Mouse (Mus musculus): ENCODE results near the gene Akirin2.
"Not testable (repeated sequence)": the region's sequence is repeated elsewhere in the genome, so short reads cannot be mapped to it uniquely, and the experiment has no call there.

The Akirin2 gene

DNA sequence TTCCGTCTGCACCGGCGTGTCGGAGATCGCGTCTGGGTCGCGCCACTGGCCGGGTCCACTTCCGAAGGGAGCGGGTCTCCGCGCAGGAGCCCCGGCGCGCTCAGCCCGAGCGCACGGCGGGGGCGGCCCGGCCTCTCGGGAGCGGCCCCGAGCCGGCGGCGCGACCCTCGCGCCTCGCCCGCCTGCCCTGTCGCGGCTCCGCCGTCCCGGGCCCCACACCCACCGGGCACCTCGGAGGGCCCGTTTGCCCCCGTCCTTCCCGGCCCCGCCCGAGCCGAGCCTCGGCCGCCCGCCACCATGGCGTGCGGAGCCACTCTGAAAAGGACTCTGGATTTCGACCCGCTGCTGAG, at the start of gene Akirin2:
Gene Akirin2, plus strand, starts transcription at position 190 of the 350 bp plus-strand sequence.
- DNase-seq (ENCODE audit: low read depth, low spot score), result no peak

- DNase-seq (ENCODE audit: low read depth, low spot score), result no peak
Measured at GRCm38 (mm10) chr4:34510305-34510704, 40.4 kb upstream of the Akirin2 start.

- DNase-seq (ENCODE audit: low read depth, low spot score), result no peak
Measured at GRCm38 (mm10) chr4:34522846-34523245, 27.9 kb upstream of the Akirin2 start.

DNA sequence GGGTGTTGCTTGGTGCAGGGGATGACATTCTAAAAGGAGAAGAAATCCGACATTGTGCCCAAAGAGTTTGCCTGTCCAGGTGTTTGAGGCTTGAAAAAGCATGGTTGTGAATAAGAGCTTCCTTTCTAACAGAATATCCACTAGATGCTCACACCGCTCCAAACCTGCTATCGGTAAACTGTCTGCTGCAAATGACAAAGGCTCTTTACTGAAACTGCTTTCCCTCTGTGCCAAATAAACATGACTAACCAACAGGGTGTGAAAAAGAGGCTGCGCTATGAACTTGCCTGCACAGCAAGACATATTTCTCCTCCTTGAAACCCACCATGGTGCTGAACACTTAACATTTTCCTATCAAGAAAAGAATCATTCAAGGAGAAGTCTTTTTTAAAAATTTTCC, 27.2 kb upstream of the Akirin2 start:
- DNase-seq (ENCODE audit: low read depth, low spot score), result no peak

DNA sequence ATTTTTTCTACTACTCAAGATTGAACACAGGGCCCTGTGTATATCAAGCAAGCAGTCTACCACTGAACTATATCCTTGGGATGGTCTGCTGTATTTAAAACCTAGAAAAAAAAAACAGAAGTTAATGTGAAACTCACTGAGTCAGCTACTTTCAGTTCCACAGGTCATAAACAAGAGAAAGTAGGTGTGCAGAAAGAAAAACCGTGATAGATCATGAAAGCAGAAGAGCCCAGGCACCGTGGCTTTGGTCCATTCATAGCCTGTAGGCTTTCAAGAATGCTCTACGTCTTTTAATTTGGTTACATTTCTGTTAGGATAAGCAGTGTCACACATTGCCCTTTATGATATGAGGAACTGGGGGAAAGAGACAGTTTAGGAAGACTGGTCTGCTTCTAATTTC, 24.0 kb upstream of the Akirin2 start:
- DNase-seq (ENCODE audit: low read depth, low spot score), result no peak

GRCm38 (mm10) chr4:34528430-34529100, 22.2 kb upstream of the Akirin2 start:
- DNase-seq (ENCODE audit: low read depth, low spot score), result no peak

DNA sequence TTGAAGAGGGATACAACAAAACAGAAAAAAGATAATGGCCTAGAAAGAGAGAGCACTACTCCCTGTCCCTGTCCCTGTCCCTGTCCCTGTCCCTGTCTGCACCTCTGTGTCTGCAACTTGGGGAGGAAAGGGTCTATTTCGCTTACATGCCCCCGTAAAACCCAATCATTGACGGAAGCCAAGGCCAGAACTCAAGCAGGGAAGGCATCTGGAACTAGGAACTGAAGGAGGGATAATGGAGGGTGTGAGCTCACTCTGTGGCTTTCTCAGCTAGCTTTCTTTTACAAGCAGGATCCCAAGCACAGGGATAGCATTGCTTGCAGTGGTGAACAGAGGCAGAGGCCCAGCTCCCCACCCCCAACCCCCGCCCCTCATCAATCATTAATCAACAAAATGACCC, 21.4 kb upstream of the Akirin2 start:
- DNase-seq (ENCODE audit: low read depth, low spot score), result no peak

- DNase-seq (ENCODE audit: low read depth, low spot score), result no peak
Measured at GRCm38 (mm10) chr4:34529941-34530340, 20.8 kb upstream of the Akirin2 start.

DNA sequence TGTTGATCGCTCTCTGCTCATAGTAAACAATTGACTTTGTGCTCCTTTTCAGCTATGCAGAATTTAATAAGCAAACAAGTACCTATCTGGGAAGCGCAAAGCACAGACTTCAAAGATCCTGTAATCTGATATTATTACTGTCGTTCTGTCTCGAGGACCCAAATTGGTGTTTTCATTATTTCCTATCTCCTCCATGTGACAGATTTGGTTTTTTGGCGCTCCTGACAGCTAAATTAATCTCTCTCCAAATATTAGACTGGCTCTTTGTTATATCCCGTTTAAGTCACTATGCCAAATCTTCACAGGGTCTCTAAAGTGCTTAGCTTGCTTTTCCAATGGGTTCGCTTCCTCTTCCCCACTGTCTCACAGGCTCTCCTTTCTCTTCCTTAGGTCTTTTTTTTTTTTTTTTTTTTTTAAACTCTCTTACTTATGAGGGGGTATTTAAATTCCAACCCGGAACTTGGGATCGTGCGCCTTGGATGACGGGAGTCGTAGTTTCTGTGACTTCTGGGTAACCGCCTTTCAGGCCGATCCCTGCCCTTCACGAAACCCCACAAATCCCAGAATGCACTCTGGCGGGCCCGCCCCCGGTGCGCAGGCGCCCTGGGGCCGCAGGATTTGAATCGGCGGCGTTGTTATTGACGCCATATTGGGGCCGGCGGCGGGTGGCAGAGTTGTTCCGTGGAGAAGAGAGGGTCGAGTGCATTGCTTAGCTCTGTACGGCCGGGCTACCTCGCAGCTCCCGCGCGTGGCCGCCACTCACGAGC, 573 bp upstream of the Akirin2 start:
- peak; percentile 96 for DNase-seq (ENCODE audit: low read depth, low spot score)

GRCm38 (mm10) chr4:34551098-34551809, 517 bp downstream of the Akirin2 start:
- DNase-seq (ENCODE audit: low read depth, low spot score), result peak; percentile 91

GRCm38 (mm10) chr4:34551966-34552365, 1.2 kb downstream of the Akirin2 start:
- no peak for DNase-seq (ENCODE audit: low read depth, low spot score)

- DNase-seq (ENCODE audit: low read depth, low spot score), result no peak
Measured at GRCm38 (mm10) chr4:34554596-34554995, 3.9 kb downstream of the Akirin2 start.

GRCm38 (mm10) chr4:34555604-34556003, 4.9 kb downstream of the Akirin2 start:
- no peak for DNase-seq (ENCODE audit: low read depth, low spot score)

GRCm38 (mm10) chr4:34556183-34556582, 5.4 kb downstream of the Akirin2 start:
- DNase-seq (ENCODE audit: low read depth, low spot score), result no peak

GRCm38 (mm10) chr4:34560971-34561370, 10.2 kb downstream of the Akirin2 start:
- DNase-seq (ENCODE audit: low read depth, low spot score), result peak; percentile 61

DNA sequence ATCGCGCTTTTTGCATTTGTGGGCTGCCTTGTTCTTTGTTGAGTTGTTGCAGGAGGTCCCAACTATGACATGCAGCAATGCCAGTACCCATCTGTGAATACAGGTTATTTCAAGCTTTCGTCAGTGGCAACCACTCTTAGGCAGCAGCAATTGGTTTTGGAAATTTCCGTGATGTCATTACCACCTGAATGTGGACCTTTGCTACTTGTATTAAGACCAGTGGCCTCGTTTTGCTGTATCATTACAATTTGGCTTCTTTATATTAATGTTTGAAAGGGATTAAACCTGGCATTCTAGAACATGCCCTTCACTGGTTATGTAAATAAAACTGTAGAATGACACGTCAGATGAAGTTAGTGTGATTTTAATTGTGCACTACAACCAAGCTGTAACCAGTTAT, 15.5 kb downstream of the Akirin2 start:
- no peak for DNase-seq (ENCODE audit: low read depth, low spot score)

DNA sequence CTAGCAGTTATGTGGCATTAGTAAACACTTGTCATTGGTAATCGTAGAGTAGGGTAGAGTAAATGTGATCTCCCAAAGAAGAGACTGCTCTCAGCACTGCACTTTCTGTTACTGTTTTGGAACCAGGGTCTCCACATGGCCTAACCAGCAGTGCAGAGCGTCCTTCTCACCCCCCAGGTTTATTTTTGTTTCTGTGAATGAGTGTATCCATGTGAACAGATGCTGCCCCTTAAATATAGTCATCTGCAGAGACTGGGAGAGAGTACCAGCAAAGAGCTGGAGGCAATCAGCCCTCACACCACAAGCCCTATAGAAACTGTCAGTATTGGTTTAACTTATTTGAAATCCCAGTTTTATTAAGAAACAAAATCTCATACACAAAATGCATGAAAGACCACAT, 22.1 kb downstream of the Akirin2 start:
- no peak for DNase-seq (ENCODE audit: low read depth, low spot score)

DNA sequence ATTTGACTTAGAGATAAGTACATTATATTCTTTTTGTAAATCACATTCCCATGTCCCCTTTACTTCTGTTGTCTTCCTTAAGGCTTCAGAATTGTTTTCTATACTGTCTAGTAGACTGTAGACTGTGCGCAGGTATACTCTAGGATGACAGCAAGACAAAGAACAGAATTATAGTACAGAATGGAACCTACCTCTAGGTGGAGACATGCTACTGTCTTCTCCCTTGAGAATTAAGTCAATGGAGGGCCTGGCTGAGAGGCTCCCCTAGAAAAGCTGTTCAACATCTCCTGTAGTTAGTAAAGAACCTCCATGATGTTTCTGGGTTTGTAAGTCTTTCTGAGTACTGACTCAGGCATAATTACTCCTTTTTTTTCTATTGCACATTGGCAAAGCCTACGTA, 26.3 kb downstream of the Akirin2 start:
- DNase-seq (ENCODE audit: low read depth, low spot score), result no peak

DNA sequence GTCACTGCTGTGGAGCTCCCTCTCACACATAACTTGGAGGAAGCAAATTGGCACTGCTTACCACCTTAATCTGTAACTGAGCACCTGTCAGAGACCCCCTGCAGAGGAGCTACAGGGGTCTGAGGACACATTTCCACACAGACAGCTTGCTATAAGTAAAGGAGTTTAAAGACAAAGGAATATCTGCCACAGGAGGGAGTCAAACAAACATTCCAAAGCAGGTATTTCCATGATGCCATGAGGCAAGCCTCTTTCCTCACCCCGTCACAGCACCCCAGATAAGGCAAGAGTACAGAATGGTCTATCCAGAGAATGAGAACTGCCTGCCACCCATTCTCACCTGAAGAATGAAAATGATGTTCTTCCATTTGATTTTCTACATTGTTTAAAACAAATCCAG, 28.5 kb downstream of the Akirin2 start:
- DNase-seq (ENCODE audit: low read depth, low spot score), result no peak

GRCm38 (mm10) chr4:34581489-34581888, 30.8 kb downstream of the Akirin2 start:
- DNase-seq (ENCODE audit: low read depth, low spot score), result not testable (repeated sequence)

GRCm38 (mm10) chr4:34581990-34582389, 31.3 kb downstream of the Akirin2 start:
- peak; percentile 12 for DNase-seq (ENCODE audit: low read depth, low spot score)

GRCm38 (mm10) chr4:34582476-34582875, 31.7 kb downstream of the Akirin2 start:
- no peak for DNase-seq (ENCODE audit: low read depth, low spot score)

GRCm38 (mm10) chr4:34583427-34583826, 32.7 kb downstream of the Akirin2 start:
- no peak for DNase-seq (ENCODE audit: low read depth, low spot score)

All from mesoderm, embryonic 11.5 days (tissue).